Mouse (Mus musculus) frontal cortex, adult (tissue): ENCODE measurements at regions not wholly inside any gene's neighbourhood (a gene's known extent, or its start where the extent isn't known, plus 50 kb on each side); places are given as distances from the start of the nearest gene placed in this dataset.

ENCODE experiments used
- ATAC-seq: cut with Nextera tagmentation; 2 replicates; pipeline ENCODE4 v1.9.2; 2017; ENCODE audit warnings: mild to moderate bottlenecking, moderate library complexity, mixed read lengths; ENCODE audit not compliant: low TSS enrichment

DNA sequence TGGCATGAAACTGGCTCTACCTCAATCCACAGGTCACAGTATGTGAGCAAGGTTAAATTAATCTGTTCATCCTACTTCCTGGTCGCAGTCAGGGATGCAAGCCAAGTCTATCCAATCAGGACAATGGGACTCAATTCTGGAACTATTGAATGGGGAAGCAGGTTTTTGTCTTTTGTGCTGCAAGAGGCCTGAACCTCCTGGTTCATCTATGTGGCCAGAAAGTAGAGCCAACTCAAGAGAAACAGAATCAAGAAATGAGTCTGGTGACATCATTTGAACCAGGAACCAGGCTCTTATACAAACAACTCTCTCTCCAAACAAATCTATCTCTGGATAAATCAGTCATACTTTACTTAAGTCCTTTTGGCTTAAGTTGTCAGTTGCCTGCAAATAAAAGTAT lies 294.7 kb upstream of the Usp25 start:
- ATAC-seq, result no peak

DNA sequence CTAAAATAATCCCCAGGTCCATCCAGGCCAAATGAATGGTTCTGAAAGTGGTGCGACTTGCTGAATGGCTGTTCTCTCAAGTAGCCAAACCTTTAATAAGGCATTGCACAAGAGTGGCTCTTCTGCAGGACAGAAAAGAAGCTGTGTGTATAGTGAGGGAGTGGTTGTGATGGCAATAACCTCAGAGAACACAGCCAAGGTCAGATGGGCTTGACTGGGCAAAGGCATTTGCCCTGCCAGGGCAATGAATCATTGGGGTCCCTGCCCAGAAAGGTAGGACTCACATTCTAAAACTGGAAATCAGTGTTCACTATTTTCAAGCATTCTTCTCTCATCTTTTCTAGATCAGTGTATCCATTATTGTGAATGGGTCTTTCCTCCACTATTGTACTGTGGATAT lies 295.4 kb upstream of the Usp25 start:
- no peak for ATAC-seq

DNA sequence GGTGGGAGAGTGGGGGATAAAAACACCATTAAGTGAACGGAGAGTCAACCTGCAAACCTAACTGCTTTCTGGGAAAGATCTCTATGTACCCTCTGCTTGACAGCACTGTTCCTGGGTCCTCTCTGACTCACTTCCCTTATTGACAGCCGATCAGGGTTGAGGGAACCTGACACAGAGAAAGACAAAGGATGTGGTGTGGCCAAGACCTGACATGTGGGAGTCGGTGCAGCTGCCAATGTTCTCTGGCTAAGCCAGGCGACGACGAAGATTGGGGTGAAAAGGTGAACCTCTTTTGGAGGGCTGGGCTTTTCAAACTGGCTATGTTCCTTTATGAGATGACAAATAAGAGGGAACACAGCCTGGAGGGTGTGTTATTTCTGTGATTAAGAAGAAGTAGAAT lies 318.6 kb upstream of the Usp25 start:
- no peak for ATAC-seq

DNA sequence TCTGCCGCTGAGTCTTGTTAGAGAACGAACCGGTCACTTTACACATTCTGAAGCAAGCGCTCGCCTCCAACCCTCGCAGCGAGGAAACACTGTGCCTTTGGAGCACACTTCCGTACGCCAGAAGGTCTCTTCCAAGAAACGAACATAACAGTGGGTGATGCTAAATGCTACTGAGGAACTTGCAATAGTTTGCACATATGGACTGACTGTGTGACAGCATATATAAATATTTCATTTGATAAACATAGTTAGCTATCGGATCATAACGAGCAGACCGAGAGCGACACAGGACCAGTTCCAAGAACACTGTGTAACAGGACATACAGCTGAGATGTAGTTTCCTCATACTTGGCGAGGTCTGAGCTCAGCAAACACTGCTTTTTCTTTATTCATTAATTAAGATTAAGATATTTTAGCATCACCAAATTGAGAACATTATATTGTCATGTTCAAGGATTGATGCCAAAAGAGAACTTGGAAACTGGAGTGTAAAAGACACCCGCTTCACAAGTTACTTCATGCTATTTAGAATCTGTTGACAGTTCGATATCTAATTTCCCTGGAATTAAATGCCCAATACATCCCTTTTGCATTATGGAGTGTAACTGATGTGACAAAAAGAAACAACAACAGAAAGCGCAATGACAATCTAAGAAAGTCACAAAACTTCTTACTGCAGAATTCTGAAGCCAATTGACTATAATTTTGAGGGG lies 314.3 kb upstream of the Nrip1 start:
- ATAC-seq, result peak; percentile 91

DNA sequence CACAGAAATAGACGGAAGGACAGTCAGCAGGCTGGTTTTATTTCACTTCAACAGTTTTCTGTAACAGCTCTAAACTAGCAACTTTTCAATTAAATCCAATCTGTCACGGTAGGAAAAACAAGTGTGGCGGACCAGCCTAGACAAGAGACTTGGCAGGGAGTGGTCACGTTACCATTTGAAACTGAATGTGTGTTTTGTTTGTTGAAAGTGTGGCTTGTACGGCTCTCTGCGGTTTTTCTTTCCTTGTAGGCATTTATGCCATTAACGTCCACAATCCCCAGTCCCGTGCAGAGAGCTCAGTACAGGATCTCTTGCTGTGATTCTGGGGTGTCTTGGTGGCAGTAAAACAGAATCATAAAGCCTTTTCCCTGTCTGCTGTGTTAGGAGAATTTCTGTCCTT lies 311.9 kb upstream of the Nrip1 start:
- no peak for ATAC-seq

DNA sequence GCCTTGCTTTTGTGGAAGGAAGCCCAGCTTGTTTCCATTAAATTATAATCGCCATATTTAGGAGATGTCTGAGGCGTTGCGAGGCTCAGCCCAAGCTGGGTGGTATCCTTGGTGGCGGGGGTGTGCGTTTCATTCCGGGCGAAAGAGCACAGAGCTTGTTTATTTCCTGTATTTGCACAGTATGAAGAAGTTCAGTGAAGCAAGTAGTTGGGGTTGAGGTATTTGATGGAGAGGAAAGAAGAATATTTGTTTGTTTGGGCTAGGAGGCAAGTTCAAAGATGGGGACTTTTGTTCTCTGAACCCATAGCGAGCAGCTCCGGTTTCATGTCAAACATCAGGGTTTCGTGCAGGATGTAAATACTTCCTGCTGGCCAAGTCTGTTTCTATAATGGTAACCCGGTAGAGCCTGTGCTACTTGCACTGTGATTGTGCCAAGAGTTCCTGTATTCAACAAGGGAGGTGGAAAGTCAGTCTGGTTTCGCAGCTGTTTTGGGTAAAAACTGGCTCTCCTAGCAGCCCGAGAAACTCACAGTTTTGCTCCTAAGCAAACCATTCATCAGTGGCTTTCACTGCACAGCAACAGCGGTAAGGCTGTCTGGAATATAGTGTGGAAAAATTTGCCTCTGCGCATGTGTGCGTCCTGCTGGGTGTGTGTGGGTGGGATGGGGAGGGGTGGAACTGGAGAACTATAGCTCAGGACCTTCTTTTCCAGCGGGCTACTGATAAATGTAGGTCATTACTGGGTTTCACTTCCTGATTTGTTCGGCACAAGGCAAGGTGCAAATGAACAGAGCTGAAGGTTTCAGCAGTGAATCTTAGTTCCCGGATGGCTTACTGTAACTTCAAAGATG lies 306.7 kb upstream of the Nrip1 start:
- peak; percentile 91 for ATAC-seq

DNA sequence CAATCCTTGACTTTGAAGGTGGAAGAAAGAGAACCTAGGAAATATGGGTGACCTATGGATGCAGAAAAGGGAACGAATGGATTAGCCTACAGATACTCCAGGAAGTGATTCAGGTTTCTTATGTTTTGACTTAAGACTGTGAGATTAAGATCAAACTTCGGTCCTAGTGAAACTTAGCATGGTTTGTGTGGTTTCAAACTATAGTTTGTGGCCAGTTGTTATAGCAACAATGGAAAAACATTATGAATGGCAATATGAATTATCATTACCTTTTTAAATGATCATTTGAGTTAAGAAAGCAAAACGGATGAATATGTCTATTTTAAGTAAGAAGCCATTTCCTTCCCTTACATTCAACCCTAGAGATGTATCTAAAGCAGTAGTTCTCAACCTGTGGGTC lies 305.3 kb upstream of the Nrip1 start:
- ATAC-seq, result no peak

DNA sequence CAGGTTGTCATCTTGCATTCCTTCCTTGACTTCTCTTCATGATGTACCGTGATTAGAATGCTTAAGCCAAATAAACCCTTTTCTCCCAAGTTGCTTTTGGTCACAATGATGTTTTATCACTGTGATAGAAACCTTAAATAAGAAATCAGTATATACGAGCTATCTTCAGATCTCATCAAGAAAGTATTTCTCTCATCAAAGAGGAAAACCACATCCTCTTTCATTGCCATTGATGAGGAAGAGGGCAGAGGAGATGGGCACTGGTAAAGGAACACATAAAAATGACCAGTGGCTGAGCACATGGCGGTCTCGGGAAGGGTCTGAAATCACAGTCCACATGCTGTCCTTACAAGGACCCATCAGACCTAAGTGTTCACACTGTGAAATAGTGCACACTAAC lies 296.2 kb upstream of the Nrip1 start:
- ATAC-seq, result no peak

DNA sequence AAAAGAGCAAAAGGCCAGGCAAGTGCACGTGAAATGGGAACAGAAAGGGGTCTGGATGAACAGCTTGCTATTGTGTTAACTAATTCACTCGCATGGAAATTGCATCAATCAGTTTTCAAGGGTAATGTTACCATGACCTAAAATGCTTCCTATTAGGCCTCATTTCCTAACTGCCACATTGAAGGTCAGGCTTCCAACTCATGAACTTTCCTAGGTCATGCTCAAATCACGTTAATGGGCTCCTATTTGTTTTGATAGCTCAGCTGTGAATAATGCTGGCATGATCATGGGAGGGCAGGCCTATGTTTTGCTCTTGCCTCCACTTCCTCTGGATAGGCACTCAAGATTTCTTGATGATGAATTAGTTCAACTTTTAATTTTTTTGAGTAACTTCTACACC lies 293.4 kb upstream of the Nrip1 start:
- ATAC-seq, result no peak

DNA sequence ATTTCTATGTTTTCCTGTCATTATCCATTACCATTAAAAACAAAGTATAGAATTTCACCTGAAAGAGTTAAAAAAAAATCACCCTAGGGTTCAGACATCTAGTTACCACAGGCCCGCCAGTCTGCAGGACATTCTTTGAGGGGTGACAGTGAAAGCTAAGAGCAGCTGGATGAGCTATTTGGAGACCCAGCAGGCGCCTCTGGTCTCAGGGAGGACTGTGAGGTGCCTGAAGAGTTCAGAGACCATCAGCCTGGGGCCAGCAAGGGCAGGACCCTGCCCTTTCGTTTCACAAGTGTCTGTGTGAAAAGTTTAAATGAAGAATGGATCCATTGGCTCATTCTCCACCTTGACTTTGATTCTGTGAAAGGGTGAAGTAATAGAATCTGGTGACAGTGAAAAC lies 281.5 kb upstream of the Nrip1 start:
- no peak for ATAC-seq

DNA sequence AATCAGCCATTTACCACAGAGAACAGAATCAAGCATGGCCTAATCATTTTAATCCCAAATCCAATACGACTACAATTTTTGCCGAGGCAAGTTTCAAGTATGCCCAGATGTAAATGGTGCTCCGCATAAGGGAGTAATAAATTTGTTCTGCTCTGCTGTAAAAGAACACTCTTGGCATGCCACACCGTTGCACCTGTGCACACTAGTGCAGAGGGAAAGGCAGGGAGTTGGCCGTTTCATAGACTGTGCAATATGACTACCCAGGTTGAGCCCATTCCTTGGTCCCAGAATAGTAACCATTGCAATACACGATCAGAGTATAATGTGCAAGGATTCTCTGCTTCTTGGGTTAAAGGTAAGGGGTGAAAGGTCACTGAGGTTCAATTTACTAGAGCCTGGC lies 270.7 kb upstream of the Nrip1 start:
- ATAC-seq, result no peak

DNA sequence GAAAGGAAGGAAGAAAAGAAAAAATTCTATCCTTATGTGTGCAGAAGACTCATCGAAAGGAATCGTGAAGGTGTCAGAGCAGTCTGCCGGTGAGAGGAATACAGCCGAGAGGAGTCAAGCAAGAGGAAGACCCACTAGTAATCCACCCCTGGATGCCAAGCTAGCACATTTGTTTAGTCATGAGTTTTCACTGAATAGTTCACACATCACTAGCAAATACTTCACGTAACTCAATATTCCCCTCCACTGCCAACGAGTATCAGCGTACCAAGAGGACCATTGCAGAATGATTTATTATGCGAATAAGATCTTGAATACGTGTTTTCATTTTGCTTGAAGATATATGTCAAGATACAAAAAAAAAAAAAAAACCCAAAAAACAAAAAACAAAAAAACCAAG lies 270.2 kb upstream of the Nrip1 start:
- ATAC-seq, result no peak

DNA sequence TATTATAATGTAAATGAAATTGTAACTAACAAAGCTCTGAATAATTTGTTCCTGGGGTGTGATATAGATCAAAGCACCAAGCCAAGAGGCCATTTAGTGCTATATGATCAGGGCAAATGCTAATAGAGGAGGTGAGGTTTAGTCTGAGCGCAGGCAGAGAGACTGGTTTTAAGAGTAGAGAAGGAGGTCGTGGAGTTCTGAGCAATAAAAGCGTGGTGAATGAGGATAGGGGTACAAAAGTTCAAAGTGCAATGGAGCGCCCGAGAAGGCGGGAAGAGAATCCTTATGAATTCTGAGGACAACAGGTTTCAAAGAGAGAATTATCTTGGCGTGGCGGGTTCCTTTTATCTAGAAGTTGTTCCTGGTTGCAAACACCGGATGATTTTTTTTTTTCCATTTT lies 261.5 kb upstream of the Nrip1 start:
- no peak for ATAC-seq

DNA sequence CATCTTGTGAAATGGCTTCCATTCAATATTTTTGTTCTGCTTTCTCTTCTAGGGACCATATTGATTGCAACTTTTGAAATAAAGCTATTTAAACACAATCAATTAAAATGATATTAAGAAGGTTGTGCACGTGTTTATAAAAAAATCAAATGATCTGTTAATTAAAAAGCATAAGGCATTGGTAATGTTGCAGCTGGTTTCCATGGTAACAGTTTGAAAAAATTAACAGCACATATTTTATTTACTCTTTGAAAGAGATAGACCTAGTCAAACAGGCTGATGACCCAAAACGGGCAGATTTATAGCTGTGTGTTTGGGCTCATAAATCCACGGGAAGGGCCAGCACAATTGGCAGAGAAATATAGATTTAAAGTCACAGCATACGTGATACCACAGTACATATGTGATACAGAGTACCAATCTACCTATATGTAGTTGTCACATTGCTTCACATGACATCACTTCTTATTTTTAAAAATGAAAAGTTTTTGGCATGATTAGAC lies 260.6 kb upstream of the Nrip1 start:
- ATAC-seq, result no peak

DNA sequence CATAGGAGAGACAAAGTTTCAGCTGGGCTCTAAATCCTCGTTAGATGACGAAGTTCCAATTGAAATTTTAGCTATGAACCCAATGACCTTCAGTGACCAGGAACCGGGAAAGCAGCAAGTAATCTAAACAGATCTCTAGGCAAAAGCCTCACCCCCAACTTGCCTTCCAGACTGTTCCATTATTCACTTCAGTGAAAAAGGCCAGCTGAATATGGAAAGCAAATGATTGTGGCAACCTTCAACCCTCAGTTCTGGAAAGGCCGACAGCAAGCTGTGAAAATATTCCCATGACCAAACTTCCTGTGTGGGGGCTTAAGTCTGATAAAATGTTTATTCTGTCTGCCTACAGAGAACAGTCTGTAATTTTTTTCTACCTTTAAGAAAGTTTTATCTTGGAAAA lies 252.5 kb upstream of the Nrip1 start:
- ATAC-seq, result no peak

DNA sequence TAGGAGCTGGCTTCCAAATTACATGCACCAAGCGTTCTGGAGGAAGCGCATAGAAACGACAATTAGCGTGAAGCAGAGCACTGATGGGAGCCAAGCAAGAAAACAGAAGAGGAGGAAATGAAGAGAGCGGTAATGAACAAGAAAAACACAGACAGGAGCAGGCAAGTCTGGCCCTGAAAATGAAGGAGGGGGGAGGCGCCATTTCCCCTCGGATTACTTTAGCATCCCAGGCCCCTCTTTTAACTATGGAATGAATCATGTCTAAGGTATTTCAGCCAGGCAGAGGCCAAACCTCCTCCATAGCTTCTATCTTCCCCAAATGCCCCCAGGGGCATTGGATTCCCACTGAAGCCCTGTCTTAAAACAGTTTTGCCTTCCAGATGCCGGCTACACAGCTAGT lies 248.1 kb upstream of the Nrip1 start:
- peak; percentile 13; the same call in 1 of the 2 replicates for ATAC-seq

DNA sequence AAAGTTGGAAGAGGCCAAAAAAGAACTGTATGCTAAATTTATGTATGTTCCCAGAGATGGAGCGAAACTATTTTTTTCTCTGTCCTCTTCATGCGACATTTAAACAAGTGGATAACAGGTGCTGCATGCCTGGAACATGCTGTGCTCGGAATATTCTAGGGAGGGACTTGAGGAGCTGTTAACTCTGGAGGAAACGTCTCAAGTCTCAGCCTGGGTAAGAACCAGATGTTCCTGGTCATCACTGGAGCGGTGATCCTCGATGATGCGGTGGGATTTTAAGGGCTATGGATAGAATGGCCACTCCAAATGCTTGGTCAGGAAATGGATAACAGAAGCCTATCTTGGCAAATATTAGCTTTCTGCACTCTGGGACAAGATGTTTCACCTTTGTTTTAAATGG lies 244.7 kb upstream of the Nrip1 start:
- ATAC-seq, result peak; percentile 74; the same call in 1 of the 2 replicates

DNA sequence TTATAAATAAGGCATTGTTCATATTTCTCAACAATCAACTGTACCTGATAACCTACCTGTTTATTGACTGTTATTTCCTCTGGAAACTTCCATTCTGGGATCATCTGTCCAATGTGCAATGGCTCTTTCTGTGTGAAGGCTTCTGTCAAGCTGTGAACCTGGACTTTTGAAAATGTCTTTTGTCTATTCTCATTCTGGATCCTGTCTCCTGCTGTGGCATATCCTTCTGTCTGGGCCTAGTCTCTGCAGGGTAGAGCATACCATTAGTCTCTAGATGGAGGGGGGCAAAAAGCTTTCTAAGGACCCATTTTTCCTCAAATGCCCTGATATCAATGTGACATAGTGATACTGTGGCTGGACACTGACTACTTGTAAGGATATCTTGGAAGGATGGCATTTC lies 237.4 kb upstream of the Nrip1 start:
- no peak for ATAC-seq

DNA sequence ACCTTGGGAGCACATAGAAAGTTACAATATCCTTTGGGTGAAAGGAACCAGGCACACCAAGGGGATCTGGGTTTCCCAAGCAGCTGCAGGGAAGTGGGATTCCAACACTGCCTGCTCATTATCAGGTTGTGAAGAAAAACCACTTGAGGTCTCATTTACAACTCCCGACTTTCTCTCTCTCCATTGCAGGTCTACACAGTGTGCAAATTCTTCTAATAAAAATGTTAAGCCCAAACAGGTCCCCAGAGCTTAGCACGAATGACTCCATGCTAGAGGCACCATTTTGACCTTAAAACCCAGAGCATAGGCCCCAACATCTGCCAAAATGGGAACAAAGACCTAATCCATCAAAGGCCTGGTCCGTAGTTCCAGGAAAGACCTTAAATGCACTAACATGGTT lies 231.3 kb upstream of the Nrip1 start:
- ATAC-seq, result no peak

DNA sequence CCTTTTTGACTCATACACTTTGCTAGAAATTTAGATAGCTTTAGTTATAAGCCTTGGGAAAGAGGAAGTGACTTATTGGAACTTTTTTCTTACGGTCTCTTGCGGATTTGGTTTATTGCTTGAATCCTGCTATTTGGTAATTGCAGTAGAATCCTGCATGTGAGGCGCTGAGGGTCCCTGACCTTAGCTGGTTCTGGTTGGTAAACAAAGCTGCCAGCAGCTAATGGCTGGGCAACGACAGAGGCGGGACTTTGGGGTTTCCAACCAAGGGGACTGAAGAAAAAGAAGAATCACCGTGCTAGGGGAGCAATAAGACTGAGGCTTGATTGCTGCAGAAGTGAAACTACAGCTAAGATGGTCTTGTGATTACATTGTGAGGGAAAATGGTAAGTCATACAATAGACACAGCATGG lies 230.2 kb upstream of the Nrip1 start:
- ATAC-seq, result no peak

DNA sequence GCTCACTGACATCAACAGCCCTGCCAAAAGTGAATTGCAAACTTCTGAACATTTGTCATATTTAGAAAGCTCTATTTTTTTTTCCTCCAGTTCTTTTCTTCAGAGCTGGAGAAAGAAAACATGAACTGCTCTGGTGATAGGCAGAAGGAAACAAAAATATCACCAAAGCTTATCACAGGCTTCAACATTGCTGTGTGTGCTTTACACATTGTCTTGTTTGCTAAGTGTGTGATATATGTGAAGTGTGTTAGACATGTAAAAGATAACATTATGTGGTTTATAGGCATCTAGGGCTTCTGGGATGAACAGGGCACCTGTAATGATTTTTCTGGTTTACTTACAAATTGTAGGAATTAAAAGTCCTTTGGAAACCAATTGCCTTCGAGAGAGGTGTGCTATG lies 229.8 kb upstream of the Nrip1 start:
- ATAC-seq, result no peak

DNA sequence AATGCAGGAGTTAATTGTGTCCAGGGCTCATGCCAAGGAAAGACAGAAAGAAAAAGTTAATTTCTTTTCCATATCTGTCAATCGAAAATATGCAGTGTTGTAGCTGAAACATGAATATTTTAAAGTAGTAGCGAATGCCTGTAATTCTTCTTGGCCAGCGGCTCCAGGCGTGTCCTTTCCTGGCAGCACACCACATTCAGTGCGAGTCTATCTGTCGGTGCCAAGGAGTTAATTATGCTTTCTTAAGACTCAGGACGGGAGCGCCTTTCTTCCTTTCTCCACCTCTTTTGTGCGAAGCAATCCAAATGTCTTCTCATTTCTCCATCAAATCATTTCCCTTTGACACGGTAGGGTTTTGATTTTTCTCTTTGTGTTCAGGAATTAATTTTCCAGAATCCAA lies 226.5 kb upstream of the Nrip1 start:
- peak; percentile 65; the same call in 1 of the 2 replicates for ATAC-seq
